Mouse (Mus musculus): ENCODE measurements around the gene Gm28035. TPM values are rescaled to one million over a fixed set of nuclear protein-coding genes. Genes with fewer than 3 reads are reported as not detected.

Gene Gm28035
- polyA plus RNA-seq, 1 experiment from 2014 or later: 0.30 TPM

DNA sequence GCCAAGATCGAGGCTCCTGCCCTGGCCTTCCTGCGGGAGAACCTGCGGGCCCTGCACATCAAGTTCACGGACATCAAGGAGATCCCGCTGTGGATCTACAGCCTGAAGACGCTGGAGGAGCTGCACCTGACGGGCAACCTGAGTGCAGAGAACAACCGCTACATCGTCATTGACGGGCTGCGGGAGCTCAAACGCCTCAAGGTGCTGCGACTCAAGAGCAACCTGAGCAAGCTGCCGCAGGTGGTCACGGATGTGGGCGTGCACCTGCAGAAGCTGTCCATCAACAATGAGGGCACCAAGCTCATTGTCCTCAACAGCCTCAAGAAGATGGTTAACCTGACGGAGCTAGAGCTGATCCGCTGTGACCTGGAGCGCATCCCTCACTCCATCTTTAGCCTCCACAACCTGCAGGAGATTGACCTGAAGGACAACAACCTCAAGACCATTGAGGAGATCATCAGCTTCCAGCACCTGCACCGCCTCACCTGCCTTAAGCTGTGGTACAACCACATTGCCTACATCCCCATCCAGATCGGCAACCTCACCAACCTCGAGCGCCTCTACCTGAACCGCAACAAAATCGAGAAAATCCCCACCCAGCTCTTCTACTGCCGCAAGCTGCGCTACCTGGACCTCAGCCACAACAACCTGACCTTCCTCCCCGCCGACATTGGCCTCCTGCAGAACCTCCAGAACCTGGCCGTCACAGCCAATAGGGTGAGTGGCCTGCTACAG is 16.4 kb downstream of the Gm28035 start:
- 93% methylated on average over 30 of the region's 30 CpGs for WGBS
- Histone ChIP-seq H3K27me3 (ENCODE audit: control insufficient read depth, insufficient read depth, low read length) (no peaks in the 10 kb centered on the region), H3K27ac (ENCODE audit: low read length) (no peak overlapping the region)

GRCm38 (mm10) chr2:30257699-30258460 is 17.5 kb downstream of the Gm28035 start:
- 75% methylated on average over 7 of the region's 7 CpGs for WGBS
- Histone ChIP-seq H3K27me3 (ENCODE audit: control insufficient read depth, insufficient read depth, low read length) (no peaks in the 10 kb centered on the region), H3K9me3 (replicated peaks; ENCODE audit: control insufficient read depth, low read length) (no peaks in the 10 kb centered on the region), H3K36me3 (ENCODE audit: control insufficient read depth, insufficient read depth, low read length) (peaks cover 28% of the 10 kb centered on the region), H3K4me2 (ENCODE audit: low read depth, low read length) (no peak overlapping the region), H3K27ac (ENCODE audit: low read length) (no peak overlapping the region), H3K9ac (ENCODE audit: low read length) (no peak overlapping the region), H3K4me3 (replicated peaks; ENCODE audit: low read length) (no peak overlapping the region), H3K4me1 (ENCODE audit: control insufficient read depth, insufficient read depth, low read length) (peaks cover 5% of the 10 kb centered on the region; the same call in 1 of the 2 replicates)
- no peak for ATAC-seq (ENCODE audit: insufficient read depth, low FRiP score)

More for the DNA sequence above, 16.4 kb downstream of the Gm28035 start:
- Histone ChIP-seq H3K9ac (ENCODE audit: low read length) (no peak overlapping the region), H3K4me3 (replicated peaks; ENCODE audit: low read length) (no peak overlapping the region), H3K36me3 (ENCODE audit: control insufficient read depth, insufficient read depth, low read length) (peaks cover 28% of the 10 kb centered on the region), H3K9me3 (replicated peaks; ENCODE audit: control insufficient read depth, low read length) (no peaks in the 10 kb centered on the region), H3K4me2 (ENCODE audit: low read depth, low read length) (no peak overlapping the region), H3K4me1 (ENCODE audit: control insufficient read depth, insufficient read depth, low read length) (peaks cover 15% of the 10 kb centered on the region; the same call in 1 of the 2 replicates)
- no peak for ATAC-seq (ENCODE audit: insufficient read depth, low FRiP score)

DNA sequence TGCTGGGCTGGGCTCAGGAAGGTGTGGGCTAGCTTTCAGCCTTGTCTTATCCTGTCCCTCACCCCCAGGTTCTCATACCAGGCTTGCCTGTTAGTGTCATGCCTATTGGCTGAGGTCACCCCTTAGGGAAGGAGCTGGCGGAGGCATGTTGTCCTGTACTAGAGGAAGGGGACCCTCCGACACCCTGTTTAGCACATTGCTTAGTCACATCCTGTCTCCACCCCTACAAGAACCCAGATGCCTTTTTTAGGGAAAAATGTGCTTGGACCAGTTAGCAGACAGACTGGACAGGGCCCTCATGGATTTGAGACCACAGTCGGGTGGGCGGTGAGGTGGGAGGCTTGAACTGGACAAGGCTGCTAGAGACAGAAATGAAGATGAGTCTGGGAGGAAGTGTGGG is 18.2 kb downstream of the Gm28035 start:
- WGBS: 56% methylated on average over 4 of the region's 4 CpGs
- Histone ChIP-seq H3K9me3 (replicated peaks; ENCODE audit: control insufficient read depth, low read length) (no peaks in the 10 kb centered on the region), H3K9ac (ENCODE audit: low read length) (0 out of 2 replicates have a peak overlapping the region, but pooled peaks have one; percentile 11), H3K4me1 (ENCODE audit: control insufficient read depth, insufficient read depth, low read length) (peaks cover 5% of the 10 kb centered on the region; the same call in 1 of the 2 replicates), H3K4me2 (ENCODE audit: low read depth, low read length) (no peak overlapping the region), H3K27ac (ENCODE audit: low read length) (peak overlapping the region; percentile 17; the same call in 1 of the 2 replicates), H3K4me3 (replicated peaks; ENCODE audit: low read length) (no peak overlapping the region), H3K27me3 (ENCODE audit: control insufficient read depth, insufficient read depth, low read length) (no peaks in the 10 kb centered on the region), H3K36me3 (ENCODE audit: control insufficient read depth, insufficient read depth, low read length) (peaks cover 28% of the 10 kb centered on the region)
- ATAC-seq (ENCODE audit: insufficient read depth, low FRiP score): peak; percentile 33; the same call in 1 of the 2 replicates

DNA sequence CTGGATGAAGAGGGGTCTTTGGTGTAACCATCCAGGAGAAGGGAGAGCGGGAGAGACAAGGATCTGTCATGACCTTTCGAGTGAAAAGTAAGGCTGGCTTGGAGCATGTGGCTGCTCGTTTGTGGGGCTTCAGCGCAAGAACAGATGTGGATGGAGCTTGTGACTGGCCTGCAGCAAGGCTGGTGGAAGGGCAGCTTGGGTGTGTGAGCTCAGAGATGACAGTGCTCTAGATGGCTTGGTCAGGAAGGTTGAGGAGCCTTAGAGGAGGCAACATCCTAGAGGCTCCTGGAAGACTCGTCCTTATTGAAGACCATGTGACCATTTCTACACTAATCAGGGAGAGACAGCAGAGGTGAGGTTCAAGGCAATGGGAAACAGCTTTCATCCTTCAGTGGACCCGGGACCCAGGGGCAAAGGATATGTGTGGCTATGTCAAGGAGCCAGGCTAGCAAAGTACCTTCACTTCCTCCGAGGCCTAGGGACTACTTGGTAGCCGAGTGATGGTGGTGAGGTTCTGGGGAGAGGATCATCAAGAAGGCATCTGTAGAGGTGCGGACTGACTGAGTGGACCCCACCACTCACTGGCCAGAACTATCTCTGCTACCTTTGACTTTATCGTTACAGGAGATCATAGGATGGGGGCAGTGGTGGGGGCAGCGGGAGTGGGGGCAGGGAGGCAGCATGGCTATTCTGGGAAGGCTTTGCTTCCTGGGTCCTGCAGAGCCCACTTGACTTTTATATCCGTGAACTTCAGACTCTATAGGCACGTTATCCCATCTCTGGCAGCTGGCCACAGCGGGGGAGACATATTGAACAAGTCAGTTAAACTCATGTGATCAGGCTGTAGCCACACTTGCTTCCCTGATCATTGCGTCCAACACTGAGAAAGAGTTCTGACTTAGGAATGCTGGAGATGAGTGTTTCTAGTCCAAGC is 19.0 kb downstream of the Gm28035 start:
- Histone ChIP-seq H3K4me3 (replicated peaks; ENCODE audit: low read length) (no peak overlapping the region), H3K9ac (ENCODE audit: low read length) (no peak overlapping the region), H3K4me1 (ENCODE audit: control insufficient read depth, insufficient read depth, low read length) (peaks cover 7% of the 10 kb centered on the region), H3K27me3 (ENCODE audit: control insufficient read depth, insufficient read depth, low read length) (no peaks in the 10 kb centered on the region), H3K27ac (ENCODE audit: low read length) (0 out of 2 replicates have a peak overlapping the region, but pooled peaks have one; percentile 17), H3K4me2 (ENCODE audit: low read depth, low read length) (no peak overlapping the region), H3K36me3 (ENCODE audit: control insufficient read depth, insufficient read depth, low read length) (peaks cover 28% of the 10 kb centered on the region), H3K9me3 (replicated peaks; ENCODE audit: control insufficient read depth, low read length) (no peaks in the 10 kb centered on the region)
- ATAC-seq (ENCODE audit: insufficient read depth, low FRiP score): no peak
- 85% methylated on average over 15 of the region's 15 CpGs for WGBS

DNA sequence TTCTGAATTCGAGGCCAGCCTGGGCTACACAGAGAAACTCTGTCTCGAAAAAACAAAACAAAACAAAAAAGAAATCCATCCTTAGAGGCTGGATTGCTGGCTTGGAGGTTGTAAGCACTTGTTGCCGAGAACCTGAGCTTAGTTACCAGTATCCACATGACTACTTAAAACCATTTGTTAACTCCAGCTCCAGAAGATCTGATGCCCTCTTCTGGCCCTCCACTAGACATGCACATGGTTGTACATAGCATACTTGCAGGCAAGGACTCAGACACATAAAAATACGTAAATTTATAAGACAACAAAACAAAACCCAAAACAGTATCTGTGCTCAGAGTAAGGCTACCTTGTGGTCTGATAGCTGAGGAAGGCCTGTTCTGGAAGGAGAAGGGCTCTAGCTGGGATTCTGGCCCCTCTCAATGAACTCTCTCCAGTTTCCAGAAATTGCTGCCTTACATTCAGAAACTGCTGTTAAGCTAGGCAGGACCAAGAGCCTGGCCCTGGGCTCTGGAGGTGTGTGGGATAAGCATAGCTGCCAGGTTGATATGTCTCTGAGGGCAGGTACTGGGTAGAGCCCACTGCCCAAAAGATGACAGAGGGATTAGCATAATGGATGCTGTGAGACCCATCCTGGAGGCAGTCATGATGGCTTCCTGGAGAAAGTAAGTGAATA is 20.8 kb downstream of the Gm28035 start:
- peaks cover 25% of the 10 kb centered on the region for H3K4me1 ChIP-seq (ENCODE audit: control insufficient read depth, insufficient read depth, low read length)
- no peak overlapping the region for H3K4me2 ChIP-seq (ENCODE audit: low read depth, low read length)
- ATAC-seq (ENCODE audit: insufficient read depth, low FRiP score): no peak
- no peak overlapping the region for H3K9ac ChIP-seq (ENCODE audit: low read length)
- H3K4me3 ChIP-seq (replicated peaks; ENCODE audit: low read length): no peak overlapping the region
- H3K36me3 ChIP-seq (ENCODE audit: control insufficient read depth, insufficient read depth, low read length): peaks cover 17% of the 10 kb centered on the region
- no peaks in the 10 kb centered on the region for H3K27me3 ChIP-seq (ENCODE audit: control insufficient read depth, insufficient read depth, low read length)
- H3K9me3 ChIP-seq (replicated peaks; ENCODE audit: control insufficient read depth, low read length): no peaks in the 10 kb centered on the region
- WGBS: 83% methylated on average over 4 of the region's 4 CpGs
- H3K27ac ChIP-seq (ENCODE audit: low read length): no peak overlapping the region

DNA sequence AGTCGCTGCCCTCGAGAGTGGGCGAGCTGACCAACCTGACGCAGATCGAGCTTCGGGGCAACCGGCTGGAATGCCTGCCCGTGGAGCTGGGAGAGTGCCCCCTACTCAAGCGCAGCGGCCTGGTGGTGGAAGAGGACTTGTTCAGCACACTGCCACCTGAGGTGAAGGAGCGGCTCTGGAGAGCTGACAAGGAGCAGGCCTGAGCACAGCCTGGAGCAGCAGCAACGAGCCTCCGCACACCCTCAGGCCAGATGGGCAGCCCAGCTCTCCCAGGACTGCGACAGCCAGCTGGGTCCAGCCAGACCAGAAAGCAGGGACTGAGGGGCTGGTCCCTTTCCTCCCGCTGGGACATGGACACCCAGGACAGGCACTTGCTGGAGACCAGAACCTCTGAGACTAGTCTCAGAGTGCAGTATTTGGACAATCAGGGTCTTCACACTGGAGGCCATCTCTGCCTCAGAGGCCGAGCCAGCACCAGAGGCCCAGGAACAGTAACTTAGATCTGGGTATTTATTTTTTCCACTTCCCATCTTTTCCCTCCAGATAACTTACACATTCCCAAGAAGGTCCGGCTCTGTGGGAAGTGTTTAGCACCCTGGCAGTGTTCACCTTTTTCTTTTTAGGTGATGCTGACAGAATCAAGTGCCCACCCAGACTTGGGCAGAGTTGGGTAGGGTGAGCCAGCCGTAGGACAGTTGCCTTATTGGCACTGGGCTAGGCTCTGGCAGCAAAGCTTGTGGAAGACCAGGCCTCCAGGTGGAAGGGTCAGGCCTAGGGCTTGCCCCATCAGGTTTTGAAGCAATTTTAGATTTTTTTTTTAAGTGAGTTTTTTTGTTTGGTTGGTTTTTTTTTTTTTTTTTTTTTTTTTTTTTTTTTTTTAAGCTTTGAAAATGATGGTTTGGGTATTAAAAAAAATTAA is 21.8 kb downstream of the Gm28035 start:
- no peak overlapping the region for H3K9ac ChIP-seq (ENCODE audit: low read length)
- H3K36me3 ChIP-seq (ENCODE audit: control insufficient read depth, insufficient read depth, low read length): peaks cover 7% of the 10 kb centered on the region
- ATAC-seq (ENCODE audit: insufficient read depth, low FRiP score): no peak
- peaks cover 34% of the 10 kb centered on the region for H3K4me1 ChIP-seq (ENCODE audit: control insufficient read depth, insufficient read depth, low read length)
- no peak overlapping the region for H3K27ac ChIP-seq (ENCODE audit: low read length)
- no peak overlapping the region for H3K4me2 ChIP-seq (ENCODE audit: low read depth, low read length)
- H3K27me3 ChIP-seq (ENCODE audit: control insufficient read depth, insufficient read depth, low read length): no peaks in the 10 kb centered on the region
- WGBS: 87% methylated on average over 18 of the region's 18 CpGs
- no peak overlapping the region for H3K4me3 ChIP-seq (replicated peaks; ENCODE audit: low read length)
- H3K9me3 ChIP-seq (replicated peaks; ENCODE audit: control insufficient read depth, low read length): no peaks in the 10 kb centered on the region

GRCm38 (mm10) chr2:30262840-30263441 is 22.6 kb downstream of the Gm28035 start:
- Histone ChIP-seq H3K9ac (ENCODE audit: low read length) (no peak overlapping the region), H3K27me3 (ENCODE audit: control insufficient read depth, insufficient read depth, low read length) (no peaks in the 10 kb centered on the region), H3K4me1 (ENCODE audit: control insufficient read depth, insufficient read depth, low read length) (peaks cover 35% of the 10 kb centered on the region), H3K4me3 (replicated peaks; ENCODE audit: low read length) (no peak overlapping the region), H3K9me3 (replicated peaks; ENCODE audit: control insufficient read depth, low read length) (no peaks in the 10 kb centered on the region), H3K36me3 (ENCODE audit: control insufficient read depth, insufficient read depth, low read length) (peaks cover 6% of the 10 kb centered on the region), H3K4me2 (ENCODE audit: low read depth, low read length) (no peak overlapping the region), H3K27ac (ENCODE audit: low read length) (no peak overlapping the region)
- WGBS: 40% methylated on average over 4 of the region's 4 CpGs
- ATAC-seq (ENCODE audit: insufficient read depth, low FRiP score): no peak
